Mouse (Mus musculus) cortical plate, adult 2 months (tissue): Measurements from ENCODE around the gene Casp12. TPM values are rescaled to one million over a fixed set of nuclear protein-coding genes. Genes with fewer than 3 reads are reported as not detected.
"Not testable (repeated sequence)": the region's sequence is repeated elsewhere in the genome, so short reads cannot be mapped to it uniquely, and the experiment has no call there.

Source experiments
- H3K27ac ChIP-seq: fragments of 200-500 bp; 2 replicates; pipeline ENCODE4 v1.5.1; 2012; ENCODE audit warnings: low read length, control low read depth, inconsistent platforms; ENCODE audit not compliant: insufficient read depth
- H3K4me1 ChIP-seq: fragments of 200-500 bp; 2 replicates; pipeline ENCODE4 v1.6.1; 2011; ENCODE audit warnings: low read length; ENCODE audit not compliant: control insufficient read depth, insufficient read depth
- H3K4me3 ChIP-seq: fragments of 200-500 bp; 2 replicates; pipeline ENCODE4 v1.5.1; 2011; ENCODE audit warnings: mild to moderate bottlenecking, low read length, control low read depth; ENCODE audit not compliant: insufficient read depth
- CTCF ChIP-seq: fragments of 200-500 bp; IDR thresholded peaks from 2 replicates; pipeline ENCODE4 v1.5.1; 2011; ENCODE audit warnings: mild to moderate bottlenecking, control low read depth, low read length; ENCODE audit not compliant: insufficient read depth; ENCODE audit errors: extremely low read depth
- POLR2A ChIP-seq: fragments of 200-500 bp; IDR thresholded peaks from 2 replicates; pipeline ENCODE4 v1.6.1; 2011; ENCODE audit warnings: mild to moderate bottlenecking, low read length, control low read depth; ENCODE audit not compliant: insufficient read depth; ENCODE audit errors: extremely low read depth
- polyA plus RNA-seq: library from polyadenylated mRNA; depleted of rRNA; stranded (reverse); fragments of >200 nt; gene quantifications from 2 replicates; pipeline ENCODE4 v1.2.3, GENCODE M21; 2012

Gene Casp12
- polyA plus RNA-seq, 1 experiment, result 1.3 TPM

DNA sequence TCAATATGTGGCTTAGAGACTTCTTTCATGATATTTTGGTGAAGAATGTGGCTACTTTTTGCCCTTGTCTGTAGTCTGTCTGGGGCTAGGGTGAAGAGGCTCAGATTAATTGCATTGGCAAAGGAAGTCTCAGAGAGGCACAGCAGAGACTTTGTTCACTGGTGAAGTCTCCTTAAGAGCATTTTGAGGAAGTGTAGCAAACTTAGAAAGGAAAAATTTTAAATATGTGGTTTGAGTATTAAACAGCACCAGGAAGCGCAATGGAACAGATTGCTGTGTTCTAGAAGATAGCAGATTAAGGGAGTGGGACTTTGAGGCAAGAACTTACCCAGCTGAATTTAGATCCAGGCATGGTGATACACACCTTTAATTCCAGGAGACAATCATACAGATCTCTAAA is 11.8 kb upstream of the Casp12 start:
- TF ChIP-seq POLR2A, result no peak
- no peak for TF ChIP-seq CTCF
- no peak overlapping the region for H3K4me3 ChIP-seq
- H3K27ac ChIP-seq, result no peak overlapping the region
- no peaks in the 10 kb centered on the region for H3K4me1 ChIP-seq

DNA sequence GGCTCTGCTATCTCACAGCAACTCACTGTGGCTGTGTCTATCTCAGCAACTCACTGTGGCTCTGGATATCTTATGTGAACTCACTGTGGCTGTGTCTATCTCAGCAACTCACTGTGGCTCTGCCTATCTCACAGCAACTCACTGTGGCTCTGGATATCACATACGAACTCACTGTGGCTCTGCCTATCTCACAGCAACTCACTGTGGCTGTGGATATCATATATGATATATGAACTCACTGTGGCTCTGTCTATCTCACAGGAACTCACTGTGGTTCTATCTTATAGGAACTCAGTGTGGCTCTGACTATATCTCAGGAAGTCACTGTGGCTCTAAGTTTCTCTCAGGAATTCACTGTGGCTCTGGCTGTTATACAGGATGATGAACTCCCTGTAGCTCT is 2.1 kb upstream of the Casp12 start:
- TF ChIP-seq CTCF (no peak), POLR2A (no peak)
- Histone ChIP-seq H3K27ac (no peak overlapping the region), H3K4me1 (no peaks in the 10 kb centered on the region), H3K4me3 (no peak overlapping the region)

DNA sequence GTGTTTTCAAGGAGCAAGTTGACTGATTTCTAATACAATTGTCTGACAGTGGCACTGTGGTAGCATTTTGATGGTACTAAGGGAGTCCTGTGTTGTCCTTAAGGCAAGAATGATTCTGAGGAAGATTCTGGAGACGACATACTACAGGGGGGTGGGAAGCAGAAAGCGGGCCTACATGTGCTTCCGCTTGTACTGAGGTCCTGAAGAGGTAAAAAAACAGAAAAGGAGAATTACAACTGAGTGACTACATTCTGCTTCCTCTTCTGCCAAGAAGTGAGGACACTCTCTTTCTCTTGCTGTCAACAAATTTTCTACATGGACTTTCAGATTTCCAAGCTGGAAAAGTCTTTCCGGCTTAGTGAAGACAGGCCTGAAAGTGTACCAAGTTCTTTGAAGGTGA is 1.1 kb upstream of the Casp12 start:
- H3K4me1 ChIP-seq, result no peaks in the 10 kb centered on the region
- TF ChIP-seq CTCF, result no peak
- no peak for TF ChIP-seq POLR2A
- H3K27ac ChIP-seq, result no peak overlapping the region
- no peak overlapping the region for H3K4me3 ChIP-seq

DNA sequence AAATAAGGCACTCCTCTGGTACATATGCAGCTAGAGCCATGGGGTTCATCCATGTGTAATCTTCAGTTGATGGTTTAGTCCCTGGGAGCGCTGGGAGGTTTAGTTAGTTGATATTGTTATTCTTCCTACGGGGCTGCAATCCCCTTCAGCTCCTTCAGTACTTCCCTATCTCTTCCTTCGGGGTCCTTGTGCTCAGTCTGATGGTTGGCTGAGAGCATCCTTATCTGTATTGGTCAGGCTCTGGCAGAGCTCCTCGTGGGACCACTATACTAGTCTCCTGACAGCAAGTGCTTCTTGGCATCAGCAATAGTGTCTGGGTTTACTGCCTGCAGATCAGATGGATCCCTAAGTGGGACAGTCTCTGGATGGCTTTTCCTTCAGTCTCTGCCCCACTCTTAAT is 2.2 kb downstream of the Casp12 start:
- Histone ChIP-seq H3K4me1 (no peaks in the 10 kb centered on the region), H3K4me3 (no peak overlapping the region), H3K27ac (no peak overlapping the region)
- no peak for TF ChIP-seq CTCF
- no peak for TF ChIP-seq POLR2A

DNA sequence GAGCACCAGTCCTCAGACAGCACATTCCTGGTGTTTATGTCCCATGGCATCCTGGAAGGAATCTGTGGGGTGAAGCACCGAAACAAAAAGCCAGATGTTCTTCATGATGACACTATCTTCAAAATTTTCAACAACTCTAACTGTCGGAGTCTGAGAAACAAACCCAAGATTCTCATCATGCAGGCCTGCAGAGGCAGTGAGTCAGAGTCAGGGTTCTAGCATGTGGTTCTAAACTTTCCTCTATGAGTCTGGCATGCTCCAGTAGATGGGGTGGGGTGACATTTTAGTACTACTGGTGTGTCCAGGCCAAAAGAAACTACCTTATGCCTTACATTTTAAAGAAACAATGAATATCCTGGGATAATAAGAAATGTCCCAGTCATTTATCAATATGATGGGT is 8.4 kb downstream of the Casp12 start:
- H3K4me3 ChIP-seq, result no peak overlapping the region
- H3K4me1 ChIP-seq, result no peaks in the 10 kb centered on the region
- TF ChIP-seq POLR2A, result no peak
- no peak for TF ChIP-seq CTCF
- no peak overlapping the region for H3K27ac ChIP-seq

DNA sequence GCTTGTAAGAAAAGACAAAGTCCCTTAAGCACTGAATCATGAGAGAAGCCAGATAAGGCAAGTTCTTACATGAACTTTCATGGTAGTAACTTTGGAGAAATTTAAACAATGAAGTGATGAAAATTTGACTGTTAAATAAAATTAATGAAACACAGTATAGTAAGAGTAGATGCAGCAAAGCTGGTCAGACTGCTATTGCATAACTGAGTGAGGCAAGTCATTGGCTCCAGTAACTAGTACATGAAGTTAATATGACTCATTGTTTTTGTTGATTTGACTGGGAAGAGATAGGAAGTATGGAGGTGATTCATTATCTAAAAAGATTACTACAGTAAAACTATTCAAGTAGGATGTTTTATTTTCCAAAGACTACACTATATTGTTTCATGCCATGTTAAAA is 11.6 kb downstream of the Casp12 start:
- H3K27ac ChIP-seq, result no peak overlapping the region
- TF ChIP-seq CTCF (no peak), POLR2A (no peak)
- H3K4me1 ChIP-seq, result no peaks in the 10 kb centered on the region
- H3K4me3 ChIP-seq, result no peak overlapping the region

DNA sequence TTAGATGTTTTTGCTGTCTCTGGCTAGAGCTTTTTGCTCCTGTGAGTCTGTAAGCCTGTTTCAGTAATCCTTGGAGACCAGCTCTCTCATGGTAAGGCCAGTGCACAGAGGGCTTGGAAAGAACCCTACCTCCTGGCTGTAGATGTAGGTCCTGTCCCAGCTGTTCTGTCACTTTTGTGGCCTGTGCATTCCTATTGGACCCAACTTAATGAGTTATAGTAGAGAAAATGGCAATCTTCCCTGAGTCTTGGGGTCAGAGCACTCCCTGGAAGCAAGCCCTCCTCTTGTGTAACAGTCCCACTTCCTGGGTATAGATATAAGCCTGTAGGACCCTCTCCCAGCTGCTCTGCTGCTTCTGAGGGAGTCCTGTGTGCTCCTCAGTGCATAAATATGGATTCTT is 48.3 kb downstream of the Casp12 start:
- TF ChIP-seq CTCF (no peak), POLR2A (no peak)
- Histone ChIP-seq H3K4me3 (no peak overlapping the region), H3K4me1 (no peaks in the 10 kb centered on the region), H3K27ac (no peak overlapping the region)

DNA sequence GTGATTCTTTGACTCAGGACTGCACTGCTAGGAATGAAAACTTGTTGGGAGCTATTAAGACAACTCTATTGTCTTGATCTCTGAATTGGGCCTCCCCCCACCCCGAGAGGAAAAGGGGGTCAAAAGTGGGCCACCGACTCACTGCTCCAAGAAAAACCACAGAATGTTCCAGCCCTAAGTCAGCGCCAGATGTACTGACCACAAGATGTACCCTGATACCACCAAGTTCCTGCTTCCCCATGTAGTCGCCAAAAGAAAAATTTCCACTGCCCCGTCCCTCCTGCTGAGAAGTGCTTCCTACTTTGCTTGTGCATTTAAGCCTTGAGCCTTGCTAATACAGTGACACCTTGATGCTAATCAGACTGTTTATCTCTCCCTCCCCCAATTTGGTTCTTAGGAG is 50.6 kb downstream of the Casp12 start:
- not testable (repeated sequence) for H3K4me1 ChIP-seq, H3K27ac ChIP-seq, H3K4me3 ChIP-seq

DNA sequence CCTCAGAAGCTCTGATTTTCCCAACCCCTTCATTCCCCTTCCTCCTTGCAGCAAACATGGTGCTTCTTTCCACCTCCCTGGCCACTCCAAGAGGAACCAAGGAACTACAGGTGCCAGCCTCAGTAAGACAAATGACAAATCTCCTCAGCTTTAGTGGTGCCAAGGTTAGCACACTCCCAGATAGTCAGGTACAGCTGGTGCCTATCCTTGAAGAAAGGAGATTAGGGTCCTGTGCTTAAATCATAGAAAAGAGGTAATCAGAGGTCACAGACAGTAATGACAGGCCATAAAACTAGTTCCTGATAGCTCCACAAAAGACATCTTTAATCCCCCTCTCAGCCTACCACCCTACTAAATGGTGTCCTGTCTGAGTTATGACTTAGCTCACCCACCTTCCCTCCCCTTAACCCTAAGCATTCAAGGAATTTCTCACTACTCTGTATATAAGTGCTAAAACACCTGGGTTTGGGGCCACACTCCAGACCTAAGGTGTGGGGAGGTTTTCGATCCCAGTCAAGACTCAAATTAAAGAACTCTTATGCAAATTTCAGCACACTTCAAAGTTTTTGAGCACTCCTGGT is 65.8 kb downstream of the Casp12 start:
- Histone ChIP-seq H3K27ac (no peak overlapping the region), H3K4me1 (no peaks in the 10 kb centered on the region), H3K4me3 (no peak overlapping the region)
- TF ChIP-seq POLR2A (no peak), CTCF (no peak)

DNA sequence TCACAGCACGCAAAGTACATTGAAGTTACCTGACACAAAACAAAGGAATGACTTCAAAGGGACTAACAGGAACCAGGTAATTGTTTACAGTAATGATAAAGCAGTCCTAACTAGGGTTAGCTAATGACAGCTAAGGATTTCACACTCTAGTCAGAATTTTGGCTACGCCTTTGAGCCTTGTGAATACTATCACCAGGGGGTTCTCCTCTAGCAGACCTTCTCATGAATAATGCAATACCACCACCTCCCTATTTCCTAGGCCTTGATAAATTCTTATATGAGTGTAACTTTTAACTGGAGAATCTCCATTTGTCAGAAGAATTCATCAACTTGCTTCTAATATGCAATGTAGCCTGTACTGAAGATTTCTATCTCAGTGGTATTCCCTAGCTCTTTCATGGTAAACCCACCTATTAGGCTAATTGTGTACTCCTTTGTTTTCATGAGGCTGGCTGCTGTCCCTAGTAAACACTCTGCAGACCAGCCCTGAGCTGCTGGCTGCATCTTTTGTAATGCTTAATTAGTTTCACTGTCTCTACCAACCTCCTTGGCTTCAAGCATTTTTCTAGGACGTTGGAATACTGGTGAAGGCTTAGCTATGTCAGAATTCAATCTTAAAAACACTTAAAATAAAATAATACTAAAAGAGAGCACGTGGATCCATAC is 67.3 kb downstream of the Casp12 start:
- TF ChIP-seq POLR2A, result no peak
- TF ChIP-seq CTCF, result no peak
- H3K4me1 ChIP-seq, result no peaks in the 10 kb centered on the region
- H3K27ac ChIP-seq, result no peak overlapping the region
- H3K4me3 ChIP-seq, result no peak overlapping the region
